Mouse (Mus musculus) naive thymus-derived CD4-positive, alpha-beta T cell, adult 2 months (primary cell): ENCODE results near the gene Vmn2r44.
"Not testable (repeated sequence)": the region's sequence is repeated elsewhere in the genome, so short reads cannot be mapped to it uniquely, and the experiment has no call there.

Experiments
- DNase-seq: peaks from one replicate; pipeline ENCODE4 v3.0.0-alpha.2; 2011; ENCODE audit warnings: low read depth

The Vmn2r44 gene

DNA sequence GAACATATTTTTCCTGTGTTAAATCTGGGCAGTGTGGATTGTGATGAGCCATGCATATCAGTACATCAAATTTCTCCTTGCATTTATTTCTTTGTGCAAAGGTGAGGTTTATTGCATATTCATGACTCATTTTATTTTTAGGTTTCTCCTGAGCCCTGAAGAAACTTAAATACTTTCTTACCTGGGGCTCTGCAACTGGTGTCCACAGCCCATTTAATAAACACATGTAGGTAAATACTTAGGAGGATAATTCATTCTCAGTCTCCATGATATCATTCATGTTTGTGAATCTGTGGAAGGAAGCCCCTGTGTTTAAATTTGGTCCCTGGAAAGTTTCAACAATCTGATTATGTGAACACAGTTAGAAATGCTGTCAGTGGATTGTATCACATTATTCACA lies at the start of gene Vmn2r44:
Gene Vmn2r44, minus strand, starts transcription at position 101 of the 400 bp plus-strand sequence.
- not testable (repeated sequence) for DNase-seq

DNA sequence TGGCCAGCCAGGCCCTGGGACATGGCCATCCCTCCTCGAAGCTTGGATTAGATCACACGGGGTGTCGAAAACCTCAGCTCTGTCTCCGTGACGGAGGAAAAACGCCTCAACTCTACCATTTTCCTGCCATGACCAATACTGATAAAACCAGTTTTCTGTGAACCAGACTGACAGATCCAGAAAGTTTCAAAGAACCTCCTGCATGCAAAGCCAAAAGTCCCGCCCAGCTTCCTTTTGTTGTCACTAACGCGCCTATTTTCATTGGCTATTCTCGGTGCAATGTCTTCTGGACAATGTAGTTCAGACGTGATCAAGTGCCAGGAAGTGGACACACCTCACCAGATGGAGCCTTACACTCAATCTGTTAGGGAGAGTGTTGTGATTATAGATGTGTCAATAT lies 25.3 kb downstream of the Vmn2r44 start:
- DNase-seq: not testable (repeated sequence)
